Mouse (Mus musculus) midbrain, embryonic 12.5 days (tissue): Measurements from ENCODE around the gene Il2rb. TPM values are rescaled to one million over a fixed set of nuclear protein-coding genes. Genes with fewer than 3 reads are reported as not detected.

ENCODE experiments used
- ATAC-seq: fragments of 200-750 bp; cut with Nextera tagmentation; 2 replicates; pipeline ENCODE4 v1.8.0; 2017; ENCODE audit warnings: low read depth, moderate TSS enrichment, moderate library complexity; ENCODE audit not compliant: low FRiP score
- H3K27ac ChIP-seq: fragments of 300-500 bp; sonication (generic); replicated peaks from 2 replicates; pipeline ENCODE4 v1.5.1; 2016; ENCODE audit warnings: mild to moderate bottlenecking
- H3K27me3 ChIP-seq: fragments of 300-500 bp; sonication (generic); 2 replicates; pipeline ENCODE4 v1.6.1; 2016; ENCODE audit warnings: mild to moderate bottlenecking
- H3K36me3 ChIP-seq: fragments of 300-500 bp; sonication (generic); 2 replicates; pipeline ENCODE4 v1.6.1; 2016
- H3K4me1 ChIP-seq: fragments of 300-500 bp; sonication (generic); 2 replicates; pipeline ENCODE4 v1.6.1; 2016
- H3K4me2 ChIP-seq: fragments of 300-500 bp; sonication (generic); replicated peaks from 2 replicates; pipeline ENCODE4 v1.6.1; 2016; ENCODE audit warnings: mild to moderate bottlenecking, moderate library complexity
- H3K4me3 ChIP-seq: fragments of 300-500 bp; sonication (generic); 2 replicates; pipeline ENCODE4 v1.5.1; 2016; ENCODE audit warnings: mild to moderate bottlenecking
- H3K9ac ChIP-seq: fragments of 300-500 bp; sonication (generic); replicated peaks from 2 replicates; pipeline ENCODE4 v1.6.1; 2016; ENCODE audit warnings: mild to moderate bottlenecking, moderate library complexity
- H3K9me3 ChIP-seq: fragments of 300-500 bp; sonication (generic); 2 replicates; pipeline ENCODE4 v1.6.1; 2016; ENCODE audit warnings: mild to moderate bottlenecking
- WGBS: fragments of 180-500 bp; shearing (Covaris S2); methylation state at CpG from one replicate; pipeline ENCODE4 v1.1.7; 2016; 5-methylcytosine and 5-hydroxymethylcytosine counted together
- polyA plus RNA-seq: library from polyadenylated mRNA; unstranded; fragments of >200 nt; fragmentation: Nextera tagmentation; extraction: Ambion mirVana; gene quantifications from 2 replicates; pipeline ENCODE4 v1.2.1, GENCODE M21; 2016

The Il2rb gene
- polyA plus RNA-seq, 1 experiment from 2014 or later: not detected

- Histone ChIP-seq H3K9ac (no peak overlapping the region), H3K27me3 (peaks cover 4% of the 10 kb centered on the region), H3K4me3 (no peak overlapping the region), H3K4me1 (no peaks in the 10 kb centered on the region), H3K36me3 (no peaks in the 10 kb centered on the region), H3K27ac (no peak overlapping the region), H3K9me3 (no peaks in the 10 kb centered on the region), H3K4me2 (no peak overlapping the region)
- no peak for ATAC-seq
- 88% methylated on average over 4 of the region's 4 CpGs for WGBS
These were observed 17.0 kb downstream of the Il2rb start for GRCm38 (mm10) chr15:78478073-78478472.

GRCm38 (mm10) chr15:78476878-78477277 is 18.2 kb downstream of the Il2rb start:
- Histone ChIP-seq H3K4me2 (no peak overlapping the region), H3K27me3 (peaks cover 4% of the 10 kb centered on the region), H3K9ac (no peak overlapping the region), H3K36me3 (no peaks in the 10 kb centered on the region), H3K4me1 (no peaks in the 10 kb centered on the region), H3K9me3 (no peaks in the 10 kb centered on the region), H3K27ac (no peak overlapping the region), H3K4me3 (no peak overlapping the region)
- 100% methylated on average over 1 of the region's 1 CpGs for WGBS
- ATAC-seq: no peak

GRCm38 (mm10) chr15:78475604-78476031 is 19.5 kb downstream of the Il2rb start:
- peaks cover 4% of the 10 kb centered on the region for H3K27me3 ChIP-seq
- H3K9ac ChIP-seq: no peak overlapping the region
- no peak overlapping the region for H3K4me3 ChIP-seq
- H3K4me1 ChIP-seq: no peaks in the 10 kb centered on the region
- no peaks in the 10 kb centered on the region for H3K9me3 ChIP-seq
- H3K4me2 ChIP-seq: no peak overlapping the region
- WGBS: 72% methylated on average over 3 of the region's 3 CpGs
- H3K36me3 ChIP-seq: no peaks in the 10 kb centered on the region
- H3K27ac ChIP-seq: no peak overlapping the region
- ATAC-seq: no peak

- Histone ChIP-seq H3K4me2 (no peak overlapping the region), H3K27ac (no peak overlapping the region), H3K27me3 (peaks cover 4% of the 10 kb centered on the region), H3K36me3 (no peaks in the 10 kb centered on the region), H3K9ac (no peak overlapping the region), H3K4me3 (no peak overlapping the region), H3K9me3 (no peaks in the 10 kb centered on the region), H3K4me1 (no peaks in the 10 kb centered on the region)
- WGBS: 83% methylated on average over 6 of the region's 6 CpGs
- no peak for ATAC-seq
These were observed 21.6 kb downstream of the Il2rb start for GRCm38 (mm10) chr15:78473442-78473841.

GRCm38 (mm10) chr15:78471902-78472301 is 23.2 kb downstream of the Il2rb start:
- 67% methylated on average over 7 of the region's 7 CpGs for WGBS

GRCm38 (mm10) chr15:78470495-78471276 is 24.4 kb downstream of the Il2rb start:
- H3K9ac ChIP-seq: no peak overlapping the region
- no peak overlapping the region for H3K27ac ChIP-seq
- peaks cover 4% of the 10 kb centered on the region; the same call in 1 of the 2 replicates for H3K27me3 ChIP-seq
- no peak overlapping the region for H3K4me2 ChIP-seq
- ATAC-seq: no peak
- no peaks in the 10 kb centered on the region for H3K9me3 ChIP-seq
- 71% methylated on average over 4 of the region's 4 CpGs for WGBS
- no peaks in the 10 kb centered on the region for H3K36me3 ChIP-seq
- no peak overlapping the region for H3K4me3 ChIP-seq
- no peaks in the 10 kb centered on the region for H3K4me1 ChIP-seq

More at GRCm38 (mm10) chr15:78471902-78472301, 23.2 kb downstream of the Il2rb start:
- Histone ChIP-seq H3K27me3 (peaks cover 4% of the 10 kb centered on the region), H3K4me3 (no peak overlapping the region), H3K4me1 (no peaks in the 10 kb centered on the region), H3K9me3 (no peaks in the 10 kb centered on the region), H3K4me2 (no peak overlapping the region), H3K27ac (no peak overlapping the region), H3K9ac (no peak overlapping the region), H3K36me3 (no peaks in the 10 kb centered on the region)
- no peak for ATAC-seq

- Histone ChIP-seq H3K27ac (no peak within 1 kb of the TSS), H3K36me3 (no peaks in the 10 kb centered on the region), H3K4me2 (no peak within 1 kb of the TSS), H3K4me3 (no peak within 1 kb of the TSS), H3K9ac (no peak within 1 kb of the TSS), H3K27me3 (peaks cover 2% of the 10 kb centered on the region; the same call in 1 of the 2 replicates), H3K4me1 (no peaks in the 10 kb centered on the region), H3K9me3 (no peaks in the 10 kb centered on the region)
- ATAC-seq: no peak
- WGBS: 79% methylated on average over 7 of the region's 7 CpGs
These were observed 26.6 kb downstream of the Il2rb start, which contains the start of gene Tmprss6 for GRCm38 (mm10) chr15:78468379-78468937. Gene Tmprss6 (minus strand): TSS chr15:78468634.

- 96% methylated on average over 7 of the region's 7 CpGs for WGBS
- Histone ChIP-seq H3K4me2 (no peak overlapping the region), H3K27me3 (peaks cover 5% of the 10 kb centered on the region; the same call in 1 of the 2 replicates), H3K9me3 (no peaks in the 10 kb centered on the region), H3K4me1 (no peaks in the 10 kb centered on the region), H3K36me3 (no peaks in the 10 kb centered on the region), H3K27ac (no peak overlapping the region), H3K9ac (no peak overlapping the region), H3K4me3 (no peak overlapping the region)
- no peak for ATAC-seq
These were observed 27.5 kb downstream of the Il2rb start for GRCm38 (mm10) chr15:78467570-78467969.

- no peaks in the 10 kb centered on the region for H3K9me3 ChIP-seq
- no peak overlapping the region for H3K4me3 ChIP-seq
- H3K4me1 ChIP-seq: no peaks in the 10 kb centered on the region
- WGBS: 34% methylated on average over 6 of the region's 6 CpGs
- H3K36me3 ChIP-seq: no peaks in the 10 kb centered on the region
- H3K27ac ChIP-seq: no peak overlapping the region
- peaks cover 5% of the 10 kb centered on the region; the same call in 1 of the 2 replicates for H3K27me3 ChIP-seq
- H3K4me2 ChIP-seq: no peak overlapping the region
- ATAC-seq: no peak
- H3K9ac ChIP-seq: no peak overlapping the region
These were observed 28.3 kb downstream of the Il2rb start for GRCm38 (mm10) chr15:78466809-78467208.

GRCm38 (mm10) chr15:78462981-78463380 is 32.1 kb downstream of the Il2rb start:
- ATAC-seq: no peak
- Histone ChIP-seq H3K4me2 (no peak overlapping the region), H3K27me3 (peaks cover 5% of the 10 kb centered on the region; the same call in 1 of the 2 replicates), H3K27ac (no peak overlapping the region), H3K36me3 (no peaks in the 10 kb centered on the region), H3K9me3 (no peaks in the 10 kb centered on the region), H3K4me1 (no peaks in the 10 kb centered on the region), H3K9ac (no peak overlapping the region), H3K4me3 (no peak overlapping the region)
- 85% methylated on average over 2 of the region's 2 CpGs for WGBS

GRCm38 (mm10) chr15:78457193-78457592 is 37.9 kb downstream of the Il2rb start:
- no peak overlapping the region for H3K4me3 ChIP-seq
- H3K36me3 ChIP-seq: no peaks in the 10 kb centered on the region
- no peaks in the 10 kb centered on the region for H3K27me3 ChIP-seq
- WGBS: 78% methylated on average over 10 of the region's 10 CpGs
- H3K27ac ChIP-seq: no peak overlapping the region
- H3K4me1 ChIP-seq: no peaks in the 10 kb centered on the region
- ATAC-seq: no peak
- H3K9me3 ChIP-seq: no peaks in the 10 kb centered on the region
- H3K4me2 ChIP-seq: no peak overlapping the region
- no peak overlapping the region for H3K9ac ChIP-seq

- Histone ChIP-seq H3K4me2 (no peak overlapping the region), H3K9ac (no peak overlapping the region), H3K27me3 (no peaks in the 10 kb centered on the region), H3K27ac (no peak overlapping the region), H3K4me1 (no peaks in the 10 kb centered on the region), H3K36me3 (no peaks in the 10 kb centered on the region), H3K4me3 (no peak overlapping the region), H3K9me3 (no peaks in the 10 kb centered on the region)
- WGBS: 71% methylated on average over 7 of the region's 7 CpGs
- ATAC-seq: no peak
These were observed 39.0 kb downstream of the Il2rb start for GRCm38 (mm10) chr15:78456051-78456450.
